Mouse (Mus musculus): ENCODE measurements around the gene Kcnmb1.

DNA sequence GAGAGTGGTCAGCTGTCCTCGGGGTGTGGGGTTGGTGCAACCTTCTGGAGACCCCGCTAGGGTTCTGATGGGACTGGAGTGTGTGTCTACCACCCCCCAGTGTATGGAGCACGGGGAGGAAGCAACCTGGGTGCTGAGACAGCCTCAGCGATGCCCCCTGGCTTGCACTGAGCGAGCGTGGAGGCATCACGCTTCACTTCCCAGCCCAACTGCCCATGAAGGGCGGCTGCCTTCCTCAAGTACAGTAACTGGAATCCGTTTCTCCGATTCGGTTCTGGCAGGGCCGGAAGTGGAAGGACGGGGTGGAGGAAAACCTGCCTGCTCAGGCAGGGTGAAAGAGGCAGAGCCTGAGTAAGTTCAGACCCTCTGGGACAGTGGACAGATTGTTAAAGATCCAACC is 41.4 kb upstream of the Kcnmb1 start:
- TF ChIP-seq CTCF (IDR thresholded peaks at IDR 0.05; ENCODE audit: low read depth), result no peak
- TF ChIP-seq EP300 (IDR thresholded peaks at IDR 0.05; ENCODE audit: low read depth), result no peak
